In the genomic region with DNA sequence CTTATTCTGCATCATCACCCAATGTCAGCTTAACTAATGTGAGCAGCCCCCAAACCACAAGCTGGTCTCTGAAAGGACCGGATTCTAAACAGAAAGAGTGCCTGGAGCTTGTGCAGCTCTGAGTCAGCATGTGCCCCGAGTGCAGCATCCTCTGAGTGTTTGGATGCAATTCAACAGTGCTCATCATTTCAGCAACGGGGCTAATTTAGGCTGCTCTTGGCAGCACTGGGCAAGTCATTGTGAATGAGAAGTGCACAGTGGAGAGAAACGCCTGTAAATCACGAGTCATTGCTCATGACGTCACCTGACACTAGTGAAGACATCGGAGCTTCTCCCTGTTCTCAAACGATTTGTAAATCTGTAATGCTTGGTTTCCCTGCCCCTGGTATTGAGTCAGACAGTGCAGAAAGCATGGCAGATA, we compare ENCODE assay signal across 9 mouse cellular contexts. TPM values are rescaled to one million over a fixed set of nuclear protein-coding genes. Genes with fewer than 3 reads are reported as not detected.
A peak's percentile ranks its signal among the peaks of the same experiment; 100 is the strongest.
DNase-seq lines count a peak whose midpoint lies in the region; ATAC-seq and TF ChIP-seq lines count a peak whose summit lies in the region.
"Had no signal": no experiment of that assay in that cellular context is flagged by ENCODE, and none has a peak within 500 bp of the region (broad histone marks: within the 10 kb centered on the region; RNA-seq: fewer than 3 reads in every experiment).

No protein-coding gene starts in this region.

- H3K4me2 ChIP-seq in midbrain, postnatal 0 days (ENCODE audit: low read depth, low read length, poor library complexity, severe bottlenecking): no peak overlapping the region
- no peak overlapping the region for H3K4me2 ChIP-seq in midbrain, embryonic 13.5 days (replicated peaks)
- H3K4me2 ChIP-seq in kidney, embryonic 14.5 days (replicated peaks; ENCODE audit: low read depth, low read length): no peak overlapping the region
- no peak overlapping the region for H3K4me2 ChIP-seq in hindbrain, embryonic 13.5 days
- H3K4me2 ChIP-seq: liver, embryonic 13.5 days had no signal

- DNase-seq in midbrain, postnatal 0 days (ENCODE audit: low spot score): peak; percentile 49
- DNase-seq in cerebellum, postnatal 10 days: peak; percentile 49 to 63
- peak; percentile 58 to 85 for DNase-seq in layer of hippocampus, adult 18-20 months (ENCODE audit: low spot score in 2 of 2)
- peak; percentile 60 for DNase-seq in thymus, postnatal 14 days
- DNase-seq: liver, embryonic 13.5 days had no signal

- H3K4me3 ChIP-seq in midbrain, postnatal 0 days (ENCODE audit: low read depth, low read length): no peak overlapping the region
- no peak overlapping the region for H3K4me3 ChIP-seq in midbrain, embryonic 13.5 days (replicated peaks)
- H3K4me3 ChIP-seq in kidney, embryonic 14.5 days (ENCODE audit: low read length): no peak overlapping the region
- no peak overlapping the region for H3K4me3 ChIP-seq in hindbrain, embryonic 13.5 days
- H3K4me3 ChIP-seq: forebrain, embryonic 10.5 days; liver, embryonic 13.5 days had no signal

- peaks cover 52% of the 10 kb centered on the region for H3K36me3 ChIP-seq in midbrain, postnatal 0 days (ENCODE audit: insufficient read depth, low read length)
- peaks cover 94% of the 10 kb centered on the region for H3K36me3 ChIP-seq in midbrain, embryonic 13.5 days
- peaks cover 89% of the 10 kb centered on the region for H3K36me3 ChIP-seq in kidney, embryonic 14.5 days (ENCODE audit: control insufficient read depth, insufficient read depth, low read length)
- H3K36me3 ChIP-seq in hindbrain, embryonic 13.5 days: peaks cover 92% of the 10 kb centered on the region

- H3K27me3 ChIP-seq in midbrain, postnatal 0 days (ENCODE audit: insufficient read depth, low read length): no peaks in the 10 kb centered on the region
- no peaks in the 10 kb centered on the region for H3K27me3 ChIP-seq in midbrain, embryonic 13.5 days
- no peaks in the 10 kb centered on the region for H3K27me3 ChIP-seq in kidney, embryonic 14.5 days (ENCODE audit: control insufficient read depth, insufficient read depth, low read length)
- no peaks in the 10 kb centered on the region for H3K27me3 ChIP-seq in hindbrain, embryonic 13.5 days
- H3K27me3 ChIP-seq: liver, embryonic 13.5 days had no signal

- no peak for TF ChIP-seq CTCF in midbrain, postnatal 0 days (IDR thresholded peaks at IDR 0.05)

- no peak for ATAC-seq in midbrain, postnatal 0 days (ENCODE audit: low FRiP score)
- ATAC-seq in midbrain, embryonic 13.5 days: no peak
- no peak for ATAC-seq in kidney, embryonic 14.5 days (ENCODE audit: low FRiP score, low TSS enrichment)
- no peak for ATAC-seq in hindbrain, embryonic 13.5 days (ENCODE audit: low FRiP score)

- no peaks in the 10 kb centered on the region for H3K4me1 ChIP-seq in midbrain, postnatal 0 days (ENCODE audit: insufficient read depth, low read length)
- no peaks in the 10 kb centered on the region for H3K4me1 ChIP-seq in midbrain, embryonic 13.5 days (replicated peaks)
- no peaks in the 10 kb centered on the region for H3K4me1 ChIP-seq in kidney, embryonic 14.5 days (ENCODE audit: control insufficient read depth, insufficient read depth, low read length)
- H3K4me1 ChIP-seq in hindbrain, embryonic 13.5 days (replicated peaks): no peaks in the 10 kb centered on the region
- H3K4me1 ChIP-seq: forebrain, embryonic 10.5 days had no signal

- WGBS in midbrain, postnatal 0 days: 77% methylated on average over 8 of the region's 8 CpGs
- 86% methylated on average over 8 of the region's 8 CpGs for WGBS in midbrain, embryonic 13.5 days
- 71% methylated on average over 8 of the region's 8 CpGs for WGBS in kidney, embryonic 14.5 days
- WGBS in hindbrain, embryonic 13.5 days: 87% methylated on average over 8 of the region's 8 CpGs

- no peaks in the 10 kb centered on the region for H3K9me3 ChIP-seq in midbrain, postnatal 0 days (ENCODE audit: low read length)
- H3K9me3 ChIP-seq in midbrain, embryonic 13.5 days: no peaks in the 10 kb centered on the region
- H3K9me3 ChIP-seq in kidney, embryonic 14.5 days (ENCODE audit: control insufficient read depth, low read length): no peaks in the 10 kb centered on the region
- H3K9me3 ChIP-seq in hindbrain, embryonic 13.5 days: no peaks in the 10 kb centered on the region
- H3K9me3 ChIP-seq: forebrain, embryonic 10.5 days; liver, embryonic 13.5 days had no signal

- no peak overlapping the region for H3K9ac ChIP-seq in midbrain, postnatal 0 days (replicated peaks; ENCODE audit: low read length, poor library complexity, severe bottlenecking)
- no peak overlapping the region for H3K9ac ChIP-seq in midbrain, embryonic 13.5 days (replicated peaks)
- no peak overlapping the region for H3K9ac ChIP-seq in kidney, embryonic 14.5 days (ENCODE audit: low read depth, low read length)
- no peak overlapping the region for H3K9ac ChIP-seq in hindbrain, embryonic 13.5 days
- H3K9ac ChIP-seq: liver, embryonic 13.5 days had no signal

- no peak overlapping the region for H3K27ac ChIP-seq in midbrain, postnatal 0 days (ENCODE audit: low read depth, low read length)
- H3K27ac ChIP-seq in midbrain, embryonic 13.5 days: no peak overlapping the region
- no peak overlapping the region for H3K27ac ChIP-seq in kidney, embryonic 14.5 days (ENCODE audit: low read depth, low read length)
- H3K27ac ChIP-seq in hindbrain, embryonic 13.5 days: no peak overlapping the region
- H3K27ac ChIP-seq: forebrain, embryonic 10.5 days; liver, embryonic 13.5 days had no signal

RNA-seq across cellular contexts. Expression of gene Fam78a, which starts 46.0 kb away (rescaled TPM):
- total RNA-seq in midbrain, postnatal 0 days (2014; rRNA removed): 0.77 and 0.85 TPM in 2 replicates
- polyA plus RNA-seq in midbrain, postnatal 0 days (2015; fragmentation: Nextera tagmentation; extraction: Ambion mirVana): 0.35 and 0.93 TPM in 2 replicates
- 0.38 and 0.44 TPM in 2 replicates for polyA plus RNA-seq in midbrain, embryonic 13.5 days (2015; fragmentation: Nextera tagmentation; extraction: Ambion mirVana)
- 1 to 10 TPM; 4.1 to 5.5 TPM for total RNA-seq in layer of hippocampus, adult 18-20 months (2021)
- 1.2 and 1.7 TPM in 2 replicates for polyA plus RNA-seq in kidney, embryonic 14.5 days (2014; fragmentation: Nextera tagmentation; extraction: Ambion mirVana)
- polyA plus RNA-seq in hindbrain, embryonic 13.5 days (2015; fragmentation: Nextera tagmentation; extraction: Ambion mirVana): 0.63 and 0.74 TPM in 2 replicates

RNA-seq across cellular contexts. Expression of gene Plpp7, which starts 56.7 kb away (rescaled TPM):
- 31.2 and 47.0 TPM in 2 replicates for total RNA-seq in midbrain, postnatal 0 days (2014; rRNA removed)
- 24.9 and 29.0 TPM in 2 replicates for polyA plus RNA-seq in midbrain, postnatal 0 days (2015; fragmentation: Nextera tagmentation; extraction: Ambion mirVana)
- 16.6 and 19.1 TPM in 2 replicates for polyA plus RNA-seq in midbrain, embryonic 13.5 days (2015; fragmentation: Nextera tagmentation; extraction: Ambion mirVana)
- total RNA-seq in layer of hippocampus, adult 18-20 months (2021): 10 to 100 TPM; 24.1 to 26.1 TPM
- 4.0 and 5.5 TPM in 2 replicates for polyA plus RNA-seq in kidney, embryonic 14.5 days (2014; fragmentation: Nextera tagmentation; extraction: Ambion mirVana)
- polyA plus RNA-seq in hindbrain, embryonic 13.5 days (2015; fragmentation: Nextera tagmentation; extraction: Ambion mirVana): 21.6 and 21.7 TPM in 2 replicates
